Mouse (Mus musculus) brain, embryonic 14.5 days (tissue): Measurements from ENCODE around the gene Gm49630. TPM values are rescaled to one million over a fixed set of nuclear protein-coding genes. Genes with fewer than 3 reads are reported as not detected.
"Not testable (repeated sequence)": the region's sequence is repeated elsewhere in the genome, so short reads cannot be mapped to it uniquely, and the experiment has no call there.

Experiments
- DNase-seq: peaks from one replicate; pipeline ENCODE4 v3.0.0-alpha.2; 2011; ENCODE audit warnings: low read depth
- CTCF ChIP-seq: fragments of 200-500 bp; IDR thresholded peaks from 2 replicates; pipeline ENCODE4 v1.5.1; 2012; ENCODE audit warnings: inconsistent platforms, mild to moderate bottlenecking, moderate library complexity, borderline replicate concordance; ENCODE audit not compliant: insufficient read depth, insufficient read length; ENCODE audit errors: extremely low read depth
- polyA plus RNA-seq: library from polyadenylated mRNA; depleted of rRNA; stranded (reverse); fragments of >200 nt; gene quantifications from 2 replicates; pipeline ENCODE4 v1.2.3, GENCODE M21; 2012; rRNA removed

Gene Gm49630
- polyA plus RNA-seq, 1 experiment: not detected

DNA sequence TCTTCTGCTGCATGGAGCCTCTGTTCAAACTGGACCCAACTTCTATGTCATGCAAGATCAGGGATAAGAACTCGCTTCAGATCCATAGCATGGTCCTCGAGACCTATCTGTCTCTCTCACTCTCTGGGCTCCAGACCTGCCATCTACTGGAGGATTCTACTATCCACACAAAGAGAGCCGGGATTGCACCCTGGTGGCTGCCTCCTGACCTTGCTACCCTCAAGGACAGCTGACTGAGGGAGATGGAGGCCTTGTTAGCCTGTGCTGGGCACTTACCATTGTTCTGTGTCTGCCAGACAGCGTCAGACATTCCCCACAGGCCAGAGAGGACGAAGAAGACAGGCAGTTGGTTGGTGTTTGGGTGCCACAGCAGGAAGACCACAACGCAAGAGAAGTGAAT is 2.4 kb downstream of the Gm49630 start:
- DNase-seq: not testable (repeated sequence)

DNA sequence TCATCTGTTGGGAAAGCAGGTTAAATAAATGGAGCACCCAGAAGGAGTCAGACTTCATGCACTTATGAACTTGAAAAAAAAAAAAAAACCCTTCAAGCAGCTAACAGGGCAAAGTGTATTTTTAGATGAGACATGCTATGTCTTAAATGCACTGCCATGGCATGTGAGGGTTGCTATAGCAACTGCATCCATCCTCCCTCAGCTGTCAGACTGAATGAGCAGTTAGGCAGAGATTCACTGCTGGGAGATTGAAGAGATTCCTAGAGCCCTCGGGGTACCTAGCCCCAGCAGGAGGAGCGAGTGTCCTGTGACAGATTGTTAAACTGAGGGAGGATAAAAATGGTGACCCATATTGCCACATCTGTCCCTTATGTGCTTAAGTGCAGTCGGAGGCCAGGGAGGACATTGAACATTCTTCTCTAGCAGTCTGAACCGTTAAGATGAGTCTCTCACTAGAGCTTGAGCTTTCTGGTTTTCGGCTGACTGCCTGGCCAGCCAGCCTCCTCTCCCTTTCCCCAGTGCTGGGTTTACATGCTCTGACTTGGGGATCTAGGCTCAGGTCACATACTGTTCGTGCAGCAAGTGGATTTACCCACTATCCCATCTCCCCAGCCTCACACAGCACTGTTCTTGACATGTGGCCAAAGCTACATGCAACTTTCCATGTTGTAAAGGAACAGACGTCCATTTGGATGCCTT is 5.0 kb downstream of the Gm49630 start:
- peak; percentile 73 for DNase-seq

DNA sequence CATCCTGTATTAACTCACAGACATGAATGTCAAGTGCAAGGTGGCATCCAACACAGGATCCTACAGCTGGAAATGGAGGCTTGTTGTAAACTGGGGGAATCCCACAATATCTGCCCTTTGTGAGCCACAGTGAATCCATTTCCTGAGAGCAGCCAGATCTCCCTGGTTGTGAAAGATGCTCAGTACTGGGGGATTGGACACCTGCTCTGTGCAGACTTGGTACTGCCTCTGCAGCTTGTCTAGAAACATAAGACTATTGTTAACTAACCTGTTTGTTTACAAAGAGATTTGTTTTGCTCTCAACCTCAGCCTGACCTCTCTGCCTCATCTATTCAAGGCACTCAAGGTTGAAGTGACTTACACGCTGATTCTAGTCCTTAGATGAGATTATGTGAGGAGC is 5.5 kb downstream of the Gm49630 start:
- peak; percentile 6 for DNase-seq

DNA sequence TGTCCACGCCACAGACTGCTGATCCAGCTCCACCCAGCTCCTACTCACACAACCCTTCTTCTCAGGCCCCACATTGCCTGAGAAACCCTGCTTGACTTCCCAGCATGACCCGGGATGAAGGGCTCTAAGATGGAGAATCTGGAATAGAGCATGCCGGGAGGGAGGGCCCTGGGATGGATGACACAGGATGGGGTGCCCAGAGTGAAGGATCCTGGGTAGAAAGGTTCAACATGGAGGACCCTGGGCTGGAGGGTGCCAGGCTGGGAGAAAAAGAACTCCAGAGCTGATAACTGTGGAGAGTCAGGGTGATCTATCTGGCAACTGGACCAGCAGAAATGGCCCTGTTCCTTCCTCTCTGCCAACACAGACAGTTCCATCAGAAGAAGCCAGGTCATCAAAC is 6.2 kb downstream of the Gm49630 start:
- not testable (repeated sequence) for DNase-seq

DNA sequence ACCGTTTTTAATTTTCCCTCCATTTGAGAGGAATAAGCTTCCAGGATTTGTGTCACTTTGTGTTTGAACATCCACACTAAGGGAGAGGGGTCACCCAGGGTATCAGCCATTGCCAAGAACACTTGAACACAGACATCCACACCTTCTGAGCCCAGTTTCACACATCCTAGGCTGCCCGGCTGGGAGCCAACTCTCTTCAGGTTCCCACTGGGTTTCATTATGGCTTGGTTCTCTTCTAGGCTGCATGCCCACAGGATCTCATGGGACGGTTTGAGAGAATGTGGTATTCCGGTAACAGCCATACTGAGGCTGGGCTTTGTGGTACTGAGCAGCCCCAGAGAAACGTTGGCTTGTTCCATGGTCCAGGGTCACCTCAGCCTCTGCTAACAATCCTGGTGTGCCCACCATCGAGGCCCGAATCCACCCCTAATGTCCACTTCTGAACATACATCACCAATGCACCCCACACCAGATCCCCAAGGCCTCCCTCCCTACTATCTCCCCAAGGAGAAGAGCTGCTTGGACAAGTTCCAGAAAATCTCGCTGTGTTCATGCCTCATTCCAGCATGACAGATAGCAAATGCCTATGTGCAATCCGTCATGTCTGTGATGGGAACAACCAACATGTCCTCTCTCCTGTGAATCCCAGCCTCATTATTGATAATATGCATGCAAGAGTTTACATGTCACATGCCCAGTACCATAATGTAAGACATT is 10.9 kb downstream of the Gm49630 start:
- DNase-seq: peak; percentile 38

DNA sequence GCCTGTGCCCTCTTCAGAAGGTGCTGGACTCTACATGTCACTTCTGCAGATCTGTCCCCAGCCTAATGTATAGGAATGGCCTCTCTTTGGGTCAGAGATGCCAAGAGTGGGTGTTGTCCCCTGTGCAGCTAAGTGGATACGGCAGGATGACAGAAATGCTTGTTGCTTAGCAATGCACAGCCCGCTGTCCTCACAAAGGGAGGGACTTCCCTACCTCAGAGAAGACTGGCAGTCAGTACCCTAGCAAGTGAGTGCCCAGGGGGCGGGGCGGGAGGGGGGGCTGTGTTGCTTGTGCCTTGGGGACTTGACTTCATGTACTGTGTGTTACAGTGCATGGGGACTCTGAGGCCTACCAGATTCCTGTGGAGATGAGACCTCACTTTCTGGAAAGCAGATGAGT is 12.0 kb downstream of the Gm49630 start:
- DNase-seq: peak; percentile 15

DNA sequence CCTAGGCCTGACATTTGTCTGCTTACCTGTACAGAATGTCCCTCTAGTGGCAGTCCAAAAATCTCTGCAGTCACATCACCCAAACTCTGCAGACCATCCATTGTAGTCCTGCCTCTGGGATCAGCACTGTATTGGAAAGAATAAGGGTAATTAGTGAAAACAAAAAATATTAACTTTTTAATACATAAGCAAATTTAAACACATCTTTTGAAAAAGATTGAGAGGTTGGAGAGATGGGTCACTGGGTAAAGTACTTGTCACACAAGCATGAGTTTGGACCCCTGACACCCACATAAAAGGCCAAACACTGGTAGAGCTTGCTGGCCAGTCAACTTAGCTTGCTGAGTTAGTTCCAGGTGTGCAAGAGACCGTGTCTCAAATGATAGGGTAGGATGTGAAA is 19.2 kb downstream of the Gm49630 start, which contains the start of gene Ttll2:
Ttll2 (minus strand) TSS at position 101 of the 400 bp plus-strand sequence.
- DNase-seq: not testable (repeated sequence)

DNA sequence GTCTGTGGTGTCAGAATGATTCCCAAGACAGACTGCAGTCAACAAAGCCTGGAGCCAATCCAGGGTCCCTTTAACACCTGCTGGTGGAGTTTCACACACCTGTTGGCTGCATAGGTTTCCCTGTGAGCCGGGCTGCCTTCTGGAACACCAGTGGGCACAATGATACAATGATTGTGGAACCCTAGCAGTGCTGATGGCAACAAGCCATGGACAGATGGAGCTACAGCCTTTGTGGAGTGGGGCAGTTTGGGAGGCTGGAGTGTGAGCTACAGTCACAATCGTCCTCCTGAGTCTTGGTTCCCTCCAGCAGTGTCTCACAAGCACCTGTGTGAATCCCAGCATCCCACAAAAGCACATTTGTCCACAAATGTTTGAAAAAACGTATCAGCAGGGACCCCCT is 23.0 kb downstream of the Gm49630 start:
- DNase-seq: peak; percentile 41

DNA sequence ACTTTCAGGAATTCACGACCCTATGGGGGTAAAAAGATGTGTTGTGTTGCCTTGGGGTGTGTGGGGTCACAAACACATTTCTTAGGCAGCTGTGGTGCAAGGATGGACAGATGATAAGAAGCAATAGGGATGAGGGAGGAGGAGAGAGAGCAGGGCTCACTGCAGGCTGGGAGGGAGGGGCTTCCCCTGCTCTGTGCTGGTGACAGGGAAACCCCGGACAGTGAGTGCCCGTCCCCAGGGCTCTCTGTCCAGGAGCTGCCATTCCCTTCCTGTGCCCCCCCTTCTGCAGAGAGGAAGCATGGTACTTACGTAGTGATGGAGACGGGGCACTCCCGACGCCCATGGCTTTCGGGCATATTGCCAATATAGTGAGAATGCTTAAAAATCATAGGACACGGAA is 34.4 kb downstream of the Gm49630 start:
- not testable (repeated sequence) for DNase-seq

DNA sequence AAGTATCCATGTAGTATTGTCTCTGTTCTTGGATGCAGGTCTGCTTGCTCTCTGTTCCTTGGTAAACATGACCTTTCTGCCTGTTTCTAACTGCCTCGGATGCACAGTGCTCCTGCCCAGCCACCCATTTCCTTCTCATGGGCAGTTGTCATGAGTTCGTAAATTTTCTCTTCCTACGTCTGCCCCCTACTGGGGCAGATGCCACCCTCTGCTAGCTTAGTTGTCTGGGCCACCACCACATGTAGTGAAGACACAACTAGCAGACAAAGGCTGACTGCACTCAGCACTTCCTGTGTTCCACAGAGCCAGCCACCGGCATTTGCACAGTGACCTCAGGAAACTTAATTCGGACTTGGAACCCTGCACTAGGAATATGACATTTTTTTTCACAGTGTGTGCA is 39.0 kb downstream of the Gm49630 start:
- not testable (repeated sequence) for DNase-seq

DNA sequence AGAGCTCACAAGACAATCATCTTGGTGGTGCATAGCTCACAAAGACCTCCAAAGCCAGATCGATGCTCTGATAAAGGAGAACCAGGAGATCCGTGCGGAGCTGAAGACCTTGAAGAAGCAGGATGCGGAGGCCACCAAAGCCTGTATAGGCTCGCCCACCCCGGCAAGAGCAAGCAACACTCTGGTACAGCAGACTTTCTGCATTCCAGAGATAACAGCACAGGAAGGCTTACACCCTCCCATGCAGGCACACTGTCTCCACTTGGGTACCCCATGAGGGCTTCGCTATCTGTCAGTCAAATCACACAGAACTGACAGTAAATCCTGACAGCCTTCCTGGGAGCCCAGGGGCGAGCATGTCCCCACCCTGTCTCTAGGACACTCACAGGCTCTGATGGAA is 45.4 kb downstream of the Gm49630 start:
- DNase-seq: not testable (repeated sequence)

DNA sequence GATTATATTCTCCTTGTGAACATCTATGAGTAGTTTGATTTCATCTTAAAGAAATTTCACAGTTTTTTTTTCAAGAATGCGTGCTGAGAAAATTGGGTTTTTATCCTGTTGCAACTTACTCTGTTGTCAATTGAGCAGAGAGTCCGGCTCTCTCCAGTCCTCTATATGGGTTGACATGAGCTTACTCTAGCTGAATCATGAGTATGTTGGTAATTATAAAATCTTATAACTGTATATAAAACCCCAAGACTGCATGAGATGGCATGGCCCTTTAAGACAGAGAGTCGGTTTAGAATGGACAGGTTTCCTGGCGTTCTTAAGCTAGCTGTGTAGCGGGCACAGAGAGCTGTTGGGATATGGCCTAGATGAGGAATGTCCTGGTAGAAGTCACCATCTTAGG is 47.4 kb downstream of the Gm49630 start, which contains the start of gene Tcp10a:
Tcp10a (plus strand) TSS at position 301 of the 400 bp plus-strand sequence.
- not testable (repeated sequence) for DNase-seq

DNA sequence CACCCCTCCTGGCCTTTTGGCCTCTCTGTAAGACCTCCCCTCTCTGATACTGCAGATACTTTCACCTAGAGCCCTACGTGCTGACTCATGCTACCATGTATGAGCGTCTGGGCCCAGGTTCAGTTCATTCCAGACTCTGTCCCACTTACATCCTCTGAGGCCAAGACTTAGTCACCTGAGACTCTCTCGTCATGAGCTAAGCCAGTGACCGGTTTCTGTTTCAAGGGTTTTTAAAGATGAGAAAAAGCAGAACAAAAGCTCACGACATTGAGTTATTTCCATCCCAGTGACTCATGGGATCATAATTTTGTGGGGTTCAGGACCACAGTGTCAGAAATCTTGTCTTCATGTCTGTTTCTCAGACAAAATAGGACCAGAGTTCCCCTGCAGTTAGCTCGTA is 52.0 kb downstream of the Gm49630 start:
- not testable (repeated sequence) for DNase-seq

DNA sequence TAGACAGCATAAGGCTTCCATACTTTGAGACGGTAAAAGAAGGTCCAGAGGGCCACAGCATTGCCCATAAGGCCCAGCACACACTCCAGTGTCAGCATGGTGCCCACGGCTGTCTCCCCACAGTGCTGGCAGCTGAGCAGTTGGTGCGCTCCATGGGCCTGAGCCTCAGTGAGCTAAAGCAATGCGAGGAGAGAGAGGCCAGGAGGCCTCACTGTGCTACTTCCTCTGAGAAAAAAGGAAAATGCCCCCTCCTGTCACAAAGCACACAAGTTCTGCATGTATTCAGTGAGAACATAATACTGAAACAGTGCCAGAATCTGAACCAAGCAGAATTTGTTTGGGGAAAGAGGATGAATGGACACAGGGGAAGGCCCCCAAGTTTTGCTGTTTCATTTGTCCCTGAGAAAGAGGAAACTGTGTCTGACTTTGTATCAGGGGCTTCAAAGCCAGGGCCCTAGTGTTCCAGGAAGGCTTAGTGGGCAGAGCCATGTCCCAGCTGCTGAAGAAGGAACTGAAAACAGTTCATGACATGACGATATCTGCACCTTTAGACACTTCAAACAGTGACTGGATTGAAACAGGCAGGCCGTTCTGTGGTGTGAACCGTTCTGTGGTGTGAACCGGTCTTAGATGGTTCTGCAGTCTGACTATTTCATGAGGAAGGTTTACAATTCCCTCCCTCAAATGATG is 55.9 kb downstream of the Gm49630 start:
- not testable (repeated sequence) for DNase-seq

DNA sequence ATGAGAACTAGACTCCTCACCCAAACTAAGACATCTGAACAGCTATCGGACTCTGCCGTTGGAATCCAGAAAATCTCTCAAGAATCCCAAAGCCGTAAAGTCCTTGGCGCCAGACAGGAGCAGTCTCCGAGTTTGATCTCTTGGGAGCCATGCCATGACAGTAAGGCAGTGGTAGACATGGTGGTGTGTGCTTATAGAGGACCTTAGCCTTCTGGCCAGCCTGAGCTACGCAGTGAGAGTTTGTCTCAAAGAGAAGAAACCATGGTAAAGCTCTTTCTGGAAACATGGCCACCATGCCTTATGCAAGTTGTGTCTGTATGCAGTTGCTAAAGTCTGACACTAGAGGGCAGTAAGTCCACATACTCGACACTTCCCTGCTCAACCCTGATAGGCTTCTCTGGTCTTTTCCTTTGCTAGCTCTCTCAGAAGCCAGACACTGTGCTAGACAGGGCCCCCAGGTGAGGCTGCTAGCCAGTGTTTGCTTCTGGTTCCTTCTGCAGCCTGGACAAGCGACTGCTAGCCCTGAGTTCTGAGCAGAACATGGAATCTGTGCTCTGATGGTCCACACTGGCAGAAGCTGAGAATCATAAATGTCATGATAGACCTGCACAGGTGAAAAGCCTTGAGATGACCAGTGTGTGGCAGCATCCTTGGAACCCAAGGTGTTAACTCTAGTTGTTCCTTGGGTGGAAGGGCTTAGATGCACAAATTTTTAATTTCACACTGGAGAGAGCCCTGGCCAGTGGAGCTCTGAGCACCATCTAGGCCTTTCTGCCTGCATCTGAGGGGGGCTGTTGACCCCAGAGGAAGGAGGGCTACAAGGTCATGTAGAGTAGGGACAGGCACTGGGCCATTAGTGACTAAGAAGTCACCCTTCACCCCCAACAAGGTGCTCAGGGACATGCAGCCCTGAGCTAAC is 65.2 kb downstream of the Gm49630 start:
- peak; percentile 37; the same call in 1 of the 2 replicates for TF ChIP-seq CTCF
- DNase-seq: not testable (repeated sequence)

Other genes starting within 250 kb of the Gm49630 start
- gene Rps6ka2, start 201.9 kb downstream of the Gm49630 start, polyA plus RNA-seq: 30.3 and 33.3 TPM in 2 replicates
- not detected in 2 replicates for gene Tcp10a, start 47.3 kb downstream of the Gm49630 start, polyA plus RNA-seq
- not detected in 2 replicates for gene Ttll2, start 19.3 kb downstream of the Gm49630 start, polyA plus RNA-seq
- gene Unc93a2, start 13.5 kb upstream of the Gm49630 start, polyA plus RNA-seq: 0.10 and 0.15 TPM in 2 replicates